Mouse (Mus musculus) embryonic fibroblast, embryonic 13.5 days (primary cell): ENCODE measurements around the gene Cnga1.

Experiments
- CTCF ChIP-seq: IDR thresholded peaks from 2 replicates; pipeline ENCODE4 v1.5.1; 2011; ENCODE audit warnings: mild to moderate bottlenecking, control low read depth, low read length, moderate library complexity, borderline replicate concordance; ENCODE audit not compliant: insufficient read depth
- POLR2A ChIP-seq: IDR thresholded peaks from 2 replicates; pipeline ENCODE4 v1.6.1; 2011; ENCODE audit warnings: low read depth, mild to moderate bottlenecking, control low read depth, low read length, moderate library complexity

GRCm38 (mm10) chr5:72587192-72587681, 56.8 kb downstream of the Cnga1 start, which contains the start of gene Gm5868:
- no peak for TF ChIP-seq POLR2A
- no peak for TF ChIP-seq CTCF
